Mouse (Mus musculus) embryonic facial prominence, embryonic 11.5 days (tissue): ENCODE measurements around the gene Neurog1. TPM values are rescaled to one million over a fixed set of nuclear protein-coding genes. Genes with fewer than 3 reads are reported as not detected.

Experiments used
- ATAC-seq: fragments of 200-750 bp; cut with Nextera tagmentation; replicated peaks from 2 replicates; pipeline ENCODE4 v1.8.0; 2017; ENCODE audit warnings: low read depth; ENCODE audit not compliant: insufficient number of reproducible peaks, low FRiP score, low TSS enrichment
- DNase-seq: peaks from one replicate; pipeline ENCODE4 v3.0.0-alpha.2; 2015; ENCODE audit warnings: low spot score
- H3K27ac ChIP-seq: fragments of 300-500 bp; sonication (generic); replicated peaks from 2 replicates; pipeline ENCODE4 v1.5.1; 2014; ENCODE audit warnings: mild to moderate bottlenecking, low read depth, low read length, control low read depth
- H3K27me3 ChIP-seq: fragments of 300-500 bp; sonication (generic); 2 replicates; pipeline ENCODE4 v1.6.1; 2014; ENCODE audit warnings: mild to moderate bottlenecking, low read length, moderate library complexity, mixed read lengths; ENCODE audit not compliant: control insufficient read depth, insufficient read depth
- H3K36me3 ChIP-seq: fragments of 300-500 bp; sonication (generic); replicated peaks from 2 replicates; pipeline ENCODE4 v1.6.1; 2014; ENCODE audit warnings: low read depth, mild to moderate bottlenecking, low read length, moderate library complexity, mixed read lengths; ENCODE audit not compliant: control insufficient read depth, insufficient read depth
- H3K4me1 ChIP-seq: fragments of 300-500 bp; sonication (generic); 2 replicates; pipeline ENCODE4 v1.6.1; 2014; ENCODE audit warnings: low read length, mixed read lengths; ENCODE audit not compliant: control insufficient read depth, insufficient read depth
- H3K4me2 ChIP-seq: fragments of 300-500 bp; sonication (generic); 2 replicates; pipeline ENCODE4 v1.6.1; 2014; ENCODE audit warnings: low read depth, mild to moderate bottlenecking, control low read depth, low read length, moderate library complexity
- H3K4me3 ChIP-seq: fragments of 300-500 bp; sonication (generic); 2 replicates; pipeline ENCODE4 v1.5.1; 2014; ENCODE audit warnings: low read depth, low read length, control low read depth
- H3K9ac ChIP-seq: fragments of 300-500 bp; sonication (generic); replicated peaks from 2 replicates; pipeline ENCODE4 v1.6.1; 2014; ENCODE audit warnings: mild to moderate bottlenecking, control low read depth, low read length
- H3K9me3 ChIP-seq: fragments of 300-500 bp; sonication (generic); replicated peaks from 2 replicates; pipeline ENCODE4 v1.6.1; 2016; ENCODE audit warnings: mild to moderate bottlenecking, low read length, inconsistent platforms, mixed read lengths; ENCODE audit not compliant: control insufficient read depth
- WGBS: fragments of 180-500 bp; shearing (Covaris S2); extraction: QIAGEN DNeasy Blood & Tissue Kit; methylation state at CpG from one replicate; pipeline ENCODE4 v1.1.7; 2014; 5-methylcytosine and 5-hydroxymethylcytosine counted together
- polyA plus RNA-seq: library from polyadenylated mRNA; unstranded; fragments of >200 nt; fragmentation: Nextera tagmentation; extraction: Ambion mirVana; gene quantifications from 2 replicates; pipeline ENCODE4 v1.2.1, GENCODE M21; 2014

The Neurog1 gene
- polyA plus RNA-seq, 1 experiment from 2014 or later = 8.6 TPM

GRCm38 (mm10) chr13:56223625-56224024 is 28.3 kb downstream of the Neurog1 start:
- peaks cover 24% of the 10 kb centered on the region for H3K27me3 ChIP-seq
- no peaks in the 10 kb centered on the region for H3K36me3 ChIP-seq
- H3K4me2 ChIP-seq = no peak overlapping the region
- H3K9me3 ChIP-seq = no peaks in the 10 kb centered on the region
- WGBS = 2% methylated on average over 21 of the region's 21 CpGs
- H3K4me3 ChIP-seq = no peak overlapping the region
- peaks cover 3% of the 10 kb centered on the region for H3K4me1 ChIP-seq
- H3K9ac ChIP-seq = no peak overlapping the region
- ATAC-seq = no peak
- DNase-seq = peak; percentile 40
- H3K27ac ChIP-seq = no peak overlapping the region

- ATAC-seq = no peak
- Histone ChIP-seq H3K4me2 (no peak overlapping the region), H3K27me3 (peaks cover 24% of the 10 kb centered on the region), H3K4me1 (peaks cover 3% of the 10 kb centered on the region), H3K9ac (no peak overlapping the region), H3K36me3 (no peaks in the 10 kb centered on the region), H3K9me3 (no peaks in the 10 kb centered on the region), H3K4me3 (no peak overlapping the region), H3K27ac (no peak overlapping the region)
- no peak for DNase-seq
- WGBS = 7% methylated on average over 4 of the region's 4 CpGs
These were observed 29.1 kb downstream of the Neurog1 start for GRCm38 (mm10) chr13:56222849-56223246.

GRCm38 (mm10) chr13:56221995-56222848 is 29.7 kb downstream of the Neurog1 start:
- Histone ChIP-seq H3K27ac (no peak overlapping the region), H3K4me3 (peak overlapping the region; percentile 33), H3K9ac (peak overlapping the region; percentile 56), H3K9me3 (no peaks in the 10 kb centered on the region), H3K4me1 (peaks cover 3% of the 10 kb centered on the region), H3K4me2 (peak overlapping the region; percentile 81), H3K36me3 (no peaks in the 10 kb centered on the region), H3K27me3 (peaks cover 24% of the 10 kb centered on the region)
- WGBS = 1% methylated on average over 50 of the region's 50 CpGs
- ATAC-seq (no peak), DNase-seq (peak; percentile 57)

- Histone ChIP-seq H3K27me3 (peaks cover 21% of the 10 kb centered on the region), H3K27ac (peak overlapping the region; percentile 78), H3K36me3 (no peaks in the 10 kb centered on the region), H3K9me3 (no peaks in the 10 kb centered on the region), H3K9ac (peak overlapping the region; percentile 56), H3K4me1 (no peaks in the 10 kb centered on the region; the same call in 1 of the 2 replicates), H3K4me3 (peak overlapping the region; percentile 33), H3K4me2 (peak overlapping the region; percentile 81)
- DNase-seq (peak; percentile 75), ATAC-seq (peak; percentile 81)
- 0% methylated on average over 45 of the region's 46 CpGs for WGBS
These were observed 30.6 kb downstream of the Neurog1 start for GRCm38 (mm10) chr13:56221129-56221910.

GRCm38 (mm10) chr13:56219254-56219653 is 32.7 kb downstream of the Neurog1 start:
- no peaks in the 10 kb centered on the region for H3K9me3 ChIP-seq
- peaks cover 21% of the 10 kb centered on the region for H3K27me3 ChIP-seq
- no peaks in the 10 kb centered on the region; the same call in 1 of the 2 replicates for H3K4me1 ChIP-seq
- ATAC-seq = no peak
- no peak overlapping the region for H3K9ac ChIP-seq
- H3K27ac ChIP-seq = no peak overlapping the region
- no peak overlapping the region for H3K4me2 ChIP-seq
- no peak overlapping the region for H3K4me3 ChIP-seq
- H3K36me3 ChIP-seq = no peaks in the 10 kb centered on the region
- no peak for DNase-seq
- 58% methylated on average over 9 of the region's 9 CpGs for WGBS

- H3K27me3 ChIP-seq = no peaks in the 10 kb centered on the region
- DNase-seq (no peak), ATAC-seq (no peak; the same call in 1 of the 2 replicates)
- WGBS = 14% methylated on average over 4 of the region's 4 CpGs
- H3K4me1 ChIP-seq = no peaks in the 10 kb centered on the region
- H3K9ac ChIP-seq = no peak overlapping the region
- H3K4me3 ChIP-seq = no peak overlapping the region
- H3K9me3 ChIP-seq = no peaks in the 10 kb centered on the region
- H3K4me2 ChIP-seq = no peak overlapping the region
- no peaks in the 10 kb centered on the region for H3K36me3 ChIP-seq
- H3K27ac ChIP-seq = no peak overlapping the region
These were observed 35.9 kb downstream of the Neurog1 start for GRCm38 (mm10) chr13:56216090-56216489.

GRCm38 (mm10) chr13:56214633-56215032 is 37.3 kb downstream of the Neurog1 start:
- 27% methylated on average over 5 of the region's 5 CpGs for WGBS
- Histone ChIP-seq H3K27me3 (no peaks in the 10 kb centered on the region), H3K4me1 (no peaks in the 10 kb centered on the region), H3K4me2 (no peak overlapping the region), H3K9me3 (no peaks in the 10 kb centered on the region), H3K27ac (no peak overlapping the region), H3K4me3 (no peak overlapping the region), H3K9ac (no peak overlapping the region), H3K36me3 (no peaks in the 10 kb centered on the region)
- ATAC-seq = no peak
- no peak for DNase-seq

- DNase-seq (no peak), ATAC-seq (peak; percentile 67)
- no peaks in the 10 kb centered on the region for H3K9me3 ChIP-seq
- no peaks in the 10 kb centered on the region for H3K36me3 ChIP-seq
- WGBS = 9% methylated on average over 8 of the region's 8 CpGs
- peak overlapping the region; percentile 32; the same call in 1 of the 2 replicates for H3K9ac ChIP-seq
- peak overlapping the region; percentile 70; the same call in 1 of the 2 replicates for H3K27ac ChIP-seq
- no peaks in the 10 kb centered on the region for H3K27me3 ChIP-seq
- H3K4me2 ChIP-seq = peak overlapping the region; percentile 47
- H3K4me3 ChIP-seq = 0 out of 2 replicates have a peak overlapping the region, but pooled peaks have one; percentile 9
- H3K4me1 ChIP-seq = peaks cover 7% of the 10 kb centered on the region; the same call in 1 of the 2 replicates
These were observed 42.9 kb downstream of the Neurog1 start for GRCm38 (mm10) chr13:56209067-56209411.
